Mouse (Mus musculus): ENCODE data around the gene Baz2b.

DNA sequence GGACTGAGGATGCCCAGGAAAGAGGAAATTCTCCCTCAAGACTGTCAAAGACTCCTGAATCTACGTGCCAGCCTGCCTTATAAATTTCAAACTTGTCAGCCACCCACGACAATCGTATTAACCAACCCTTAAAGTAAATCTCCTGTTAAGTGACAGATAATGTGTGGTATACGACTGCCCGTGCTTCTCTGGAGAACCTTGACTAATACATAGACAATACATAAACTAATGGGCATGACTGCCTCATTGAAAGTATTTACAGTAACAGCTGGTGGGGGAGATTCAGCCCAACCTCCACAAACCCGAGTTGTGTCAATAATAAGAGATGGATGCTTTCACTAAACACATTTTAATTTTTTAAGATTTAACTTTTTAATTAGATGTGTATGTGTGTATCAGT lies 3.8 kb downstream of the Baz2b start:
- TF ChIP-seq POLR2A (IDR thresholded peaks at IDR 0.05; ENCODE audit: insufficient read depth, low read depth, low read length): no peak
- no peak for TF ChIP-seq CTCF (IDR thresholded peaks at IDR 0.05; ENCODE audit: insufficient read depth, low read depth, low read length)
